Mouse (Mus musculus) megakaryocyte, embryonic 14.5 days (primary cell): Measurements from ENCODE around the gene Lrg1.

ENCODE experiments used
- FLI1 ChIP-seq: IDR thresholded peaks from 2 replicates; pipeline ENCODE4 v1.6.1; 2012; ENCODE audit warnings: low read length, inconsistent platforms, mixed read lengths
- GATA1 ChIP-seq: IDR thresholded peaks from 3 replicates; pipeline ENCODE4 v1.6.1; 2012; ENCODE audit warnings: mixed read lengths, low read length, inconsistent platforms, borderline replicate concordance

- no peak for TF ChIP-seq GATA1
- TF ChIP-seq FLI1, result no peak
These were observed 17.6 kb upstream of the Lrg1 start for GRCm38 (mm10) chr17:56139355-56139754.
